Mouse (Mus musculus) ES-E14 (cell line): ENCODE data around the gene Opalin. TPM values are rescaled to one million over a fixed set of nuclear protein-coding genes. Genes with fewer than 3 reads are reported as not detected.

Experiments
- DNase-seq: peaks from one replicate; pipeline ENCODE4 v3.0.0-alpha.2; 2013; ENCODE audit warnings: low read depth, low spot score
- H3K27ac ChIP-seq: 2 replicates; pipeline ENCODE4 v1.5.1; 2012; ENCODE audit warnings: low read depth, mild to moderate bottlenecking, low read length, moderate library complexity, mixed read lengths; ENCODE audit not compliant: poor library complexity, insufficient read depth, severe bottlenecking
- H3K36me3 ChIP-seq: 2 replicates; pipeline ENCODE4 v1.6.1; 2012; ENCODE audit warnings: mild to moderate bottlenecking, low read length, moderate library complexity, mixed read lengths; ENCODE audit not compliant: control insufficient read depth, poor library complexity, insufficient read depth, severe bottlenecking
- H3K4me1 ChIP-seq, 2 experiments: fragments of 150-350 bp in 1 of 2; sonication (generic) in 1 of 2; 2 replicates each; pipeline ENCODE4 v1.6.1; 2012; ENCODE audit warnings: low read length in 2 of 2, mild to moderate bottlenecking in 1 of 2, mixed read lengths in 1 of 2; ENCODE audit not compliant: control insufficient read depth in 2 of 2, insufficient read depth in 2 of 2, poor library complexity in 1 of 2
- H3K4me3 ChIP-seq, 2 experiments: fragments of 150-350 bp in 1 of 2; sonication (generic) in 1 of 2; 2 replicates each; pipeline ENCODE4 v1.5.1; 2012; ENCODE audit warnings: low read length in 2 of 2, low read depth in 1 of 2, mild to moderate bottlenecking in 1 of 2, mixed read lengths in 1 of 2; ENCODE audit not compliant: insufficient read depth in 1 of 2, poor library complexity in 1 of 2, severe bottlenecking in 1 of 2
- H3K9ac ChIP-seq: 2 replicates; pipeline ENCODE4 v1.6.1; 2012; ENCODE audit warnings: low read depth, mild to moderate bottlenecking, low read length, mixed read lengths; ENCODE audit not compliant: poor library complexity, insufficient read depth, severe bottlenecking
- H3K9me3 ChIP-seq: fragments of 150-350 bp; sonication (generic); 2 replicates; pipeline ENCODE4 v1.6.1; 2012; ENCODE audit warnings: low read depth, mild to moderate bottlenecking, low read length; ENCODE audit not compliant: control insufficient read depth, insufficient read depth
- CHD2 ChIP-seq: IDR thresholded peaks from 2 replicates; pipeline ENCODE4 v1.6.1; 2014; ENCODE audit warnings: mild to moderate bottlenecking, low read depth, low read length, inconsistent platforms
- HCFC1 ChIP-seq: IDR thresholded peaks from 2 replicates; pipeline ENCODE4 v1.6.1; 2012; ENCODE audit warnings: low read length, inconsistent platforms, borderline replicate concordance; ENCODE audit not compliant: insufficient read depth
- MAFK ChIP-seq: IDR thresholded peaks from 2 replicates; pipeline ENCODE4 v1.6.1; 2014; ENCODE audit warnings: mild to moderate bottlenecking, low read depth, low read length, inconsistent platforms; ENCODE audit not compliant: insufficient read depth
- ZC3H11A ChIP-seq: IDR thresholded peaks from 2 replicates; pipeline ENCODE4 v1.6.1; 2012; ENCODE audit warnings: low read depth, mild to moderate bottlenecking, inconsistent platforms, low read length, borderline replicate concordance
- ZNF384 ChIP-seq: IDR thresholded peaks from 2 replicates; pipeline ENCODE4 v1.6.1; 2012; ENCODE audit warnings: low read depth, low read length, inconsistent platforms
- in situ Hi-C, 2 experiments: fragments of 600-800 bp; cut with MboI; formaldehyde crosslinking; loops; one replicate each; pipeline ENCODE4 v1.15.1; 2025; ENCODE audit warnings: low sequenced_read_pairs in 2 of 2, inconsistent platforms in 1 of 2; ENCODE audit not compliant: unreplicated experiment in 2 of 2
- total RNA-seq: library from RNA; depleted of rRNA; stranded (reverse); fragments of 300-350 nt; gene quantifications from 2 replicates; pipeline ENCODE4 v1.2.3, GENCODE M21; 2012; rRNA removed

Gene Opalin
- total RNA-seq = not detected in 2 replicates

DNA sequence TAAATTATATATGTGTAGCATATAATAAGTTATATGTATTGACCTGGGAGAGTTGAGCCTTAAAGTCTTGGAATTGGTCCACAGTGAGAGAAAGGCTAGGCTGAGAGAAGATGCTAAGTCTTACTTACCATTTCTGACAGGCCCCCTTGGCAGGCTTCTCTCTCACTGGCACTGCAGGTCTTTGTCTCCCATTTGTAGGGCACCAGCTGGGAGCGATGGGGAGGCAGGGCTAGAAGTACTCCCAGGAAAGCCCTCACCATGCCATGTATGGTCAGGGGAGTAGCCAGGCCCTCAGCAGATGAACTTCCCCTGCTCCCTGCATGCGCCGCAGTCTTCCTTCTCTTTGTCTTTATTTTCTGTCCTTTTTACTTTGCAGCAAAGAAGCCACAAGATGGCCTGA, at the start of gene Opalin:
Opalin (minus strand) TSS at position 208 of the 400 bp plus-strand sequence.
- Histone ChIP-seq H3K4me3 (no peak within 1 kb of the TSS), H3K27ac (no peak within 1 kb of the TSS), H3K9ac (no peak within 1 kb of the TSS), H3K36me3 (no peaks in the 10 kb centered on the region), H3K9me3 (no peaks in the 10 kb centered on the region), H3K4me1 (no peaks in the 10 kb centered on the region)
- in situ Hi-C loops = no loop called here
- DNase-seq = no peak
- TF ChIP-seq CHD2 (no peak), MAFK (no peak), ZNF384 (no peak), HCFC1 (no peak), ZC3H11A (no peak)

DNA sequence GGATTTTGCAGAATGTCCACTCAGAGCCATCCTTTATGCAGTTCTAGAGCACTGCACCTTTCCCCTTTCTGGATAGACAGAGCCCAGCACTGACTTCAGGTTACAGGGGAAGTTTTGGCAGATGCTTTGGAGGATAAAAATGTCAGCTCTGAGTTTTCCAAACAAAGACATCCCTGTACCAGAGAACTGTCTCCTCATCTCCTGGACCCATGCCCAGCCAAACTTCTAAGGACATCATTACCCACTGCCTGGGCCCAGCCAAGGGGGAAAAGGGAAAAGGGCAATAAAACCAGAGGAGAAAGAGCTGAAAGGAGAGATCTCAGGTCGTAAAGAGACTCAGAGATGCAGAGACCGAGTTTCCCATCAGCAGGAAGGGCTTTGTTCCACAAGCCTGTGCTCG, 46.1 kb upstream of the Opalin start:
- H3K36me3 ChIP-seq = no peaks in the 10 kb centered on the region
- H3K9me3 ChIP-seq = no peaks in the 10 kb centered on the region
- no peak overlapping the region for H3K4me3 ChIP-seq
- no peak overlapping the region for H3K27ac ChIP-seq
- no peak for DNase-seq
- H3K4me1 ChIP-seq = no peaks in the 10 kb centered on the region
- in situ Hi-C loops = no loop called here
- no peak for TF ChIP-seq MAFK
- TF ChIP-seq CHD2 = no peak
- TF ChIP-seq HCFC1 = no peak
- TF ChIP-seq ZNF384 = no peak
- no peak for TF ChIP-seq ZC3H11A
- no peak overlapping the region for H3K9ac ChIP-seq

- no peak overlapping the region for H3K9ac ChIP-seq
- no peak overlapping the region for H3K27ac ChIP-seq
- no peak overlapping the region for H3K4me3 ChIP-seq
- no peak for TF ChIP-seq ZNF384
- no peak for TF ChIP-seq HCFC1
- TF ChIP-seq MAFK = no peak
- TF ChIP-seq CHD2 = no peak
- TF ChIP-seq ZC3H11A = no peak
- H3K4me1 ChIP-seq = no peaks in the 10 kb centered on the region
- no peaks in the 10 kb centered on the region for H3K9me3 ChIP-seq
- DNase-seq = no peak
- in situ Hi-C loops = no loop called here
- no peaks in the 10 kb centered on the region for H3K36me3 ChIP-seq
Observed at GRCm38 (mm10) chr19:41119924-41120323, 43.0 kb upstream of the Opalin start.

- Histone ChIP-seq H3K4me1 (no peaks in the 10 kb centered on the region), H3K9me3 (no peaks in the 10 kb centered on the region), H3K9ac (no peak overlapping the region), H3K4me3 (no peak overlapping the region), H3K27ac (no peak overlapping the region), H3K36me3 (no peaks in the 10 kb centered on the region)
- in situ Hi-C loops = no loop called here
- DNase-seq = no peak
- no peak for TF ChIP-seq CHD2
- TF ChIP-seq MAFK = no peak
- no peak for TF ChIP-seq HCFC1
- no peak for TF ChIP-seq ZNF384
- no peak for TF ChIP-seq ZC3H11A
Observed at GRCm38 (mm10) chr19:41118346-41118745, 41.4 kb upstream of the Opalin start.

- no peaks in the 10 kb centered on the region for H3K4me1 ChIP-seq
- H3K9me3 ChIP-seq = no peaks in the 10 kb centered on the region
- TF ChIP-seq HCFC1 (no peak), ZNF384 (no peak), CHD2 (no peak), MAFK (no peak), ZC3H11A (no peak)
- no peak overlapping the region for H3K4me3 ChIP-seq
- in situ Hi-C loops = no loop called here
- no peak overlapping the region for H3K9ac ChIP-seq
- no peaks in the 10 kb centered on the region for H3K36me3 ChIP-seq
- no peak for DNase-seq
- no peak overlapping the region for H3K27ac ChIP-seq
Observed at GRCm38 (mm10) chr19:41117334-41117733, 40.4 kb upstream of the Opalin start.
